Mouse (Mus musculus): Measurements from ENCODE around the gene Mfap2.

Gene Mfap2

GRCm38 (mm10) chr4:141010118-141010517 is at the start of gene Mfap2:
TSS of gene Mfap2 (plus strand) at chr4:141010418.
- DNase-seq = no peak

GRCm38 (mm10) chr4:140960781-140961466 is 49.3 kb upstream of the Mfap2 start, which contains the start of gene Sdhb:
TSS of gene Sdhb (plus strand) at chr4:140961203.
- DNase-seq = peak; percentile 98

GRCm38 (mm10) chr4:140961467-140962206 is 48.6 kb upstream of the Mfap2 start:
- no peak for DNase-seq

- DNase-seq = peak; percentile 13
Observed at GRCm38 (mm10) chr4:140962207-140962909, 47.9 kb upstream of the Mfap2 start.

GRCm38 (mm10) chr4:140962950-140963349 is 47.3 kb upstream of the Mfap2 start:
- DNase-seq = peak; percentile 85

GRCm38 (mm10) chr4:140963941-140964597 is 46.1 kb upstream of the Mfap2 start:
- DNase-seq = peak; percentile 51

GRCm38 (mm10) chr4:140964620-140965019 is 45.6 kb upstream of the Mfap2 start:
- peak; percentile 84 for DNase-seq

GRCm38 (mm10) chr4:140967386-140968159 is 42.6 kb upstream of the Mfap2 start:
- DNase-seq = no peak

GRCm38 (mm10) chr4:140971691-140972090 is 38.5 kb upstream of the Mfap2 start:
- DNase-seq = no peak

GRCm38 (mm10) chr4:140974408-140974807 is 35.8 kb upstream of the Mfap2 start:
- DNase-seq = no peak

GRCm38 (mm10) chr4:140975356-140975755 is 34.9 kb upstream of the Mfap2 start:
- DNase-seq = no peak

GRCm38 (mm10) chr4:140977278-140977677 is 32.9 kb upstream of the Mfap2 start:
- peak; percentile 10 for DNase-seq

GRCm38 (mm10) chr4:140977886-140978692 is 32.1 kb upstream of the Mfap2 start:
- peak; percentile 13 for DNase-seq

GRCm38 (mm10) chr4:140981605-140982004 is 28.6 kb upstream of the Mfap2 start:
- no peak for DNase-seq

- no peak for DNase-seq
Observed at GRCm38 (mm10) chr4:140982808-140983207, 27.4 kb upstream of the Mfap2 start.

- DNase-seq = peak; percentile 55
Observed at GRCm38 (mm10) chr4:140983442-140983841, 26.8 kb upstream of the Mfap2 start.

GRCm38 (mm10) chr4:140984544-140984943 is 25.7 kb upstream of the Mfap2 start:
- DNase-seq = no peak

- no peak for DNase-seq
Observed at GRCm38 (mm10) chr4:140986024-140986710, 24.1 kb upstream of the Mfap2 start.

- DNase-seq = peak; percentile 95
Observed at GRCm38 (mm10) chr4:140986711-140987395, 23.4 kb upstream of the Mfap2 start, which contains the start of gene Atp13a2. TSS of gene Atp13a2 (plus strand) at chr4:140986873.

- no peak for DNase-seq
Observed at GRCm38 (mm10) chr4:140987476-140987875, 22.7 kb upstream of the Mfap2 start.

Measured in kidney, postnatal 10 days (tissue).